In the genomic region with DNA sequence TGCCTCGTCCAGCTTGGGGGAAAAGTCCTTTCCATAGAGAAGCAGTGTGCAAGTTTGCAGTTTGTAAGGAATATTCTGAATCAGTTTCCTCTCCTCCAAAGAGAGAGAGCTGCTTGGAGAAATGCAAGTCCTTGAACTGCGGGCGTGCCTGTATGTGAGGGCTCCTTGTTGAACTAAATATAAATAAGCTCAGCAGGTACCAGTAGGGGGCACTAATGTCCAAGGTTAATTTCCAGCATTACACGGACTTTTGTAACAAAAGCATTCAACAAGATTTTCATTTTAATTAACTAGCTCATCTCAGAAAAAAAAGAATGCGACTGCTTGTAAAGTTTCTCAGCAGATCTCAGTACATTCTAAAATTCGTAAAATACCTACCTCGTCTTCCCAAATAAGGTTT, we compare ENCODE assay signal across 8 mouse cellular contexts. TPM values are rescaled to one million over a fixed set of nuclear protein-coding genes. Genes with fewer than 3 reads are reported as not detected.
DNase-seq lines count a peak whose midpoint lies in the region; ATAC-seq lines count a peak whose summit lies in the region.

No protein-coding gene starts in this region.

- no peak overlapping the region for H3K4me3 ChIP-seq in forebrain, embryonic 14.5 days (ENCODE audit: low read depth, low read length)
- no peak overlapping the region for H3K4me3 ChIP-seq in forebrain, embryonic 13.5 days
- H3K4me3 ChIP-seq in liver, embryonic 13.5 days (replicated peaks): no peak overlapping the region

- no peaks in the 10 kb centered on the region for H3K4me1 ChIP-seq in forebrain, embryonic 14.5 days (ENCODE audit: control insufficient read depth, insufficient read depth, low read length)
- no peaks in the 10 kb centered on the region for H3K4me1 ChIP-seq in forebrain, embryonic 13.5 days
- H3K4me1 ChIP-seq in liver, embryonic 13.5 days (replicated peaks): no peaks in the 10 kb centered on the region

- ATAC-seq in forebrain, embryonic 14.5 days: peak; percentile 34; the same call in 1 of the 2 replicates
- no peak for ATAC-seq in forebrain, embryonic 13.5 days
- ATAC-seq in liver, embryonic 13.5 days (ENCODE audit: low read depth): no peak

- peak; percentile 86 for DNase-seq in forebrain, embryonic 14.5 days (ENCODE audit: low spot score)
- DNase-seq in urinary bladder, postnatal 14 days (ENCODE audit: low spot score): peak; percentile 63
- DNase-seq in urinary bladder, adult 2 months (ENCODE audit: low spot score): no peak
- peak; percentile 40 to 70 for DNase-seq in cerebellum, postnatal 36 days
- peak; percentile 67 to 68 for DNase-seq in heart, postnatal 36 days
- peak; percentile 29 for DNase-seq in liver, embryonic 13.5 days
- DNase-seq in spleen, adult 12 weeks (ENCODE audit: low spot score): peak; percentile 31

- 63% methylated on average over 7 of the region's 7 CpGs for WGBS in forebrain, embryonic 14.5 days
- WGBS in forebrain, embryonic 13.5 days: 63% methylated on average over 7 of the region's 7 CpGs
- WGBS in liver, embryonic 13.5 days (ENCODE audit: insufficient replicate concordance): 72% methylated on average over 7 of the region's 7 CpGs

- no peak overlapping the region for H3K4me2 ChIP-seq in forebrain, embryonic 14.5 days (ENCODE audit: low read length)
- H3K4me2 ChIP-seq in forebrain, embryonic 13.5 days: no peak overlapping the region
- no peak overlapping the region for H3K4me2 ChIP-seq in liver, embryonic 13.5 days

- no peak overlapping the region for H3K9ac ChIP-seq in forebrain, embryonic 14.5 days (ENCODE audit: low read length)
- no peak overlapping the region for H3K9ac ChIP-seq in forebrain, embryonic 13.5 days
- H3K9ac ChIP-seq in liver, embryonic 13.5 days: no peak overlapping the region

- H3K27me3 ChIP-seq in forebrain, embryonic 14.5 days (replicated peaks; ENCODE audit: control insufficient read depth, insufficient read depth, low read length): no peaks in the 10 kb centered on the region
- H3K27me3 ChIP-seq in forebrain, embryonic 13.5 days: no peaks in the 10 kb centered on the region
- H3K27me3 ChIP-seq in liver, embryonic 13.5 days: no peaks in the 10 kb centered on the region

- peaks cover 70% of the 10 kb centered on the region for H3K36me3 ChIP-seq in forebrain, embryonic 14.5 days (ENCODE audit: control insufficient read depth, insufficient read depth, low read length)
- H3K36me3 ChIP-seq in forebrain, embryonic 13.5 days (ENCODE audit: poor library complexity, severe bottlenecking): peaks cover 68% of the 10 kb centered on the region
- peaks cover 64% of the 10 kb centered on the region for H3K36me3 ChIP-seq in liver, embryonic 13.5 days

- intact Hi-C loops in heart, postnatal 36 days (cut with DNase I): loop anchor here (1.0 kb wide), 1 partner anchor 132 kb away; no protein-coding TSS in a partner anchor

- no peak overlapping the region for H3K27ac ChIP-seq in forebrain, embryonic 14.5 days (ENCODE audit: low read depth, low read length)
- H3K27ac ChIP-seq in forebrain, embryonic 13.5 days: no peak overlapping the region
- H3K27ac ChIP-seq in liver, embryonic 13.5 days: no peak overlapping the region

- no peaks in the 10 kb centered on the region for H3K9me3 ChIP-seq in forebrain, embryonic 14.5 days (replicated peaks; ENCODE audit: control insufficient read depth, low read length)
- H3K9me3 ChIP-seq in forebrain, embryonic 13.5 days (replicated peaks): no peaks in the 10 kb centered on the region
- no peaks in the 10 kb centered on the region for H3K9me3 ChIP-seq in liver, embryonic 13.5 days (replicated peaks)

RNA-seq across cellular contexts. Expression of gene Hnrnpll, which starts 13.9 kb away (rescaled TPM):
- polyA plus RNA-seq in forebrain, embryonic 14.5 days (2014; fragmentation: Nextera tagmentation; extraction: Ambion mirVana): 75.5 and 86.8 TPM in 2 replicates
- 82.6 and 85.4 TPM in 2 replicates for polyA plus RNA-seq in forebrain, embryonic 13.5 days (2015; fragmentation: Nextera tagmentation; extraction: Ambion mirVana)
- polyA plus RNA-seq in urinary bladder, adult 2 months (2012; rRNA removed): 34.7 and 39.7 TPM in 2 replicates
- 10 to 100 TPM; 21.0 to 24.5 TPM for total RNA-seq in heart, postnatal 36 days (2021)
- 25.0 and 32.0 TPM in 2 replicates for polyA plus RNA-seq in liver, embryonic 13.5 days (2015; fragmentation: Nextera tagmentation; extraction: Ambion mirVana)
